Mouse (Mus musculus): ENCODE results near the gene Taar7f. TPM values are rescaled to one million over a fixed set of nuclear protein-coding genes. Genes with fewer than 3 reads are reported as not detected.
"Not testable (repeated sequence)": the region's sequence is repeated elsewhere in the genome, so short reads cannot be mapped to it uniquely, and the experiment has no call there.

Taar7f gene
- polyA plus RNA-seq, 1 experiment from 2014 or later: not detected

DNA sequence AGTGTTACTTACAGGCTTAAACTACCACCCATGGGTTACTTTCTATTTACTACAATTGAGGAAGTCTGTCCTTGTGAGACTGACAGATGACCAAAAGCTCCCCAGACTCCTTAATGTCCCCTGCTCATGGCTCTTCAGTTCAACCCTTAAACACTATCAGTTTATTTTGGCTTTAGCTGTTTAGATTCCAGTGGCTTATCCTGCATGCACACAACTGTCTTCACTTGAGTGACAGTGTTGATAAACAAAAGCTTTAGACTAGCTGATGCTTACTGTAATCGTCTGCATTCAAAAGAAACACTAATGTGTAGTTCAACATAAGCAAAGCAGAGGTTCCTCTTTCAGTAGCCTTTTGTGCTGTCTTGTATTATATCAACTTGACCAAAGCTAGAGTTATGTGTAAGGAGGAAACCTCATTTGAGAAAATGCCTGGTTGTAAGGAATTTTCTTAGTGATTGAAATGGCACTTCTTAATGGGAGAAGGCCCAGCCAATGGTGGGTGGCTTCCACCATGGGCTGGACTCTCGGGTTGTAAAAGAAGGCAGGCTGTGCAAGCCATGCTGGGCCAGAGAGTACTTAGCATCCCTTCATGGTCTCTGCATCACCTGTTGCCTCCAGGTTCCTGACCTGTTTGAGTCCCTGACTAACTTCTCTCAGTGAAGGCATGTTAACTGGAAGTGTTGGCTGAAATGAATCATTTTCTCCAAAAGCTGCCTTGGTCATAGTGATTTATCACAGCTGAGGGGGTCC is 9.0 kb upstream of the Taar7f start:
- H3K27ac ChIP-seq (replicated peaks; ENCODE audit: low read depth, low read length): no peak overlapping the region
- ATAC-seq (ENCODE audit: insufficient number of reproducible peaks, low FRiP score, low TSS enrichment, low read depth) (no peak), DNase-seq (ENCODE audit: low spot score) (no peak)
- no peak overlapping the region for H3K4me3 ChIP-seq (ENCODE audit: low read depth, low read length)
- no peaks in the 10 kb centered on the region for H3K9me3 ChIP-seq (ENCODE audit: control insufficient read depth, low read length)
- 69% methylated on average over 2 of the region's 2 CpGs for WGBS
- H3K27me3 ChIP-seq (ENCODE audit: control insufficient read depth, insufficient read depth, low read length): no peaks in the 10 kb centered on the region
- no peaks in the 10 kb centered on the region for H3K36me3 ChIP-seq (ENCODE audit: control insufficient read depth, insufficient read depth, low read length)
- H3K4me2 ChIP-seq (ENCODE audit: low read depth, severe bottlenecking): no peak overlapping the region
- no peak overlapping the region for H3K9ac ChIP-seq (ENCODE audit: low read length)
- H3K4me1 ChIP-seq (ENCODE audit: control insufficient read depth, insufficient read depth, low read length): no peaks in the 10 kb centered on the region

DNA sequence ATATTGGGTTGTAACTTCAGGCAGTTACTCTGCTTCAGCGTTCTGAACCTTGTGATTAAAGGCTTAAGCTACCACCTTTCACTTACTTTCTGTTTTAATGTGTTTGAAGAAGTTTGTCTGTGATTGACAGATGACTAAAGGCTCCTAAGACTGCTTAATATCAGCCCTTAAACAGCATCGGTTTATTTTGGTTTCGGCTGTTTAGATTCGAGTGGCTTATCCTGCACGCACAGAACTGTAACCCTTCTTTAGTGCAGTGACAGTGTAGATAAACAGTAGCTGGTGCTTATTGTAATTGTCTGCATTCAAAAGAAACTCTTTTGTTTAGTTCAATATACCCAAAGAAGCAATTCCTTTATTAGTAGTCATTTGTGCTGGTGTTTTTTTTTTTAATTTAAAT is 2.7 kb downstream of the Taar7f start:
- H3K36me3 ChIP-seq (ENCODE audit: control insufficient read depth, insufficient read depth, low read length): no peaks in the 10 kb centered on the region
- ATAC-seq (ENCODE audit: insufficient number of reproducible peaks, low FRiP score, low TSS enrichment, low read depth): no peak
- no peak overlapping the region for H3K4me2 ChIP-seq (ENCODE audit: low read depth, severe bottlenecking)
- no peak overlapping the region for H3K4me3 ChIP-seq (ENCODE audit: low read depth, low read length)
- H3K9ac ChIP-seq (ENCODE audit: low read length): no peak overlapping the region
- whole genome bisulfite sequencing: 73% methylated on average over 5 of the region's 5 CpGs
- no peaks in the 10 kb centered on the region for H3K9me3 ChIP-seq (ENCODE audit: control insufficient read depth, low read length)
- no peak overlapping the region for H3K27ac ChIP-seq (replicated peaks; ENCODE audit: low read depth, low read length)
- H3K4me1 ChIP-seq (ENCODE audit: control insufficient read depth, insufficient read depth, low read length): no peaks in the 10 kb centered on the region
- DNase-seq (ENCODE audit: low spot score): no peak
- H3K27me3 ChIP-seq (ENCODE audit: control insufficient read depth, insufficient read depth, low read length): no peaks in the 10 kb centered on the region

GRCm38 (mm10) chr10:24058986-24059385 is 9.7 kb downstream of the Taar7f start:
- Histone ChIP-seq H3K4me3 (ENCODE audit: low read depth, low read length) (no peak overlapping the region), H3K4me2 (ENCODE audit: low read depth, severe bottlenecking) (no peak overlapping the region), H3K27ac (replicated peaks; ENCODE audit: low read depth, low read length) (no peak overlapping the region), H3K4me1 (ENCODE audit: control insufficient read depth, insufficient read depth, low read length) (no peaks in the 10 kb centered on the region), H3K27me3 (ENCODE audit: control insufficient read depth, insufficient read depth, low read length) (no peaks in the 10 kb centered on the region), H3K36me3 (ENCODE audit: control insufficient read depth, insufficient read depth, low read length) (no peaks in the 10 kb centered on the region), H3K9ac (ENCODE audit: low read length) (no peak overlapping the region), H3K9me3 (ENCODE audit: control insufficient read depth, low read length) (no peaks in the 10 kb centered on the region)
- ATAC-seq (ENCODE audit: insufficient number of reproducible peaks, low FRiP score, low TSS enrichment, low read depth) (no peak), DNase-seq (ENCODE audit: low spot score) (no peak)
- 83% methylated on average over 3 of the region's 3 CpGs for WGBS

GRCm38 (mm10) chr10:24074751-24075150 is 25.4 kb downstream of the Taar7f start:
- DNase-seq (ENCODE audit: low spot score); H3K9me3 ChIP-seq (ENCODE audit: control insufficient read depth, low read length); H3K4me1 ChIP-seq (ENCODE audit: control insufficient read depth, insufficient read depth, low read length); H3K27ac ChIP-seq (replicated peaks; ENCODE audit: low read depth, low read length); H3K9ac ChIP-seq (ENCODE audit: low read length); ATAC-seq (ENCODE audit: insufficient number of reproducible peaks, low FRiP score, low TSS enrichment, low read depth); H3K4me3 ChIP-seq (ENCODE audit: low read depth, low read length); H3K4me2 ChIP-seq (ENCODE audit: low read depth, severe bottlenecking); H3K36me3 ChIP-seq (ENCODE audit: control insufficient read depth, insufficient read depth, low read length); H3K27me3 ChIP-seq (ENCODE audit: control insufficient read depth, insufficient read depth, low read length): not testable (repeated sequence)
- 60% methylated on average over 2 of the region's 2 CpGs for WGBS

DNA sequence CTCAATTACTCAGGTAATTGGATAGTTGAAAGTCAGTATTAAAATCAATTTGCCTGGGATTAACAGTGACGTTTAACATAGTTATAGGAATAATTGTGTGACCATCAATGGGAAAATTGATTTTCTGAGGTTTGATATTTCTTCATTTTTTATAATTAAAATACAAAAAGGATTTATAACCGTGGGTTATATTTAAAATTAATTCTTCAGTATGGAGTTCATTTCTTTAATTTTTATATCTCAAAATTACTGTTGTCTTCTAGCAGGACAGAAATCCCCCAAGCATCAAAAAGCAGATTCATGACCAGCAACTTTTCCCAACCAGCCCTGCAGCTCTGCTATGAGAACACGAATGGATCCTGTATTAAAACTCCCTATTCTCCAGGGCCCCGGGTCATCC is 26.9 kb downstream of the Taar7f start, which contains the start of gene Taar8a:
Gene Taar8a, plus strand, starts transcription at position 301 of the 400 bp plus-strand sequence.
- H3K4me2 ChIP-seq (ENCODE audit: low read depth, severe bottlenecking); ATAC-seq (ENCODE audit: insufficient number of reproducible peaks, low FRiP score, low TSS enrichment, low read depth); H3K36me3 ChIP-seq (ENCODE audit: control insufficient read depth, insufficient read depth, low read length); H3K4me3 ChIP-seq (ENCODE audit: low read depth, low read length); DNase-seq (ENCODE audit: low spot score); H3K9ac ChIP-seq (ENCODE audit: low read length); H3K27me3 ChIP-seq (ENCODE audit: control insufficient read depth, insufficient read depth, low read length); H3K9me3 ChIP-seq (ENCODE audit: control insufficient read depth, low read length); H3K4me1 ChIP-seq (ENCODE audit: control insufficient read depth, insufficient read depth, low read length); H3K27ac ChIP-seq (replicated peaks; ENCODE audit: low read depth, low read length): not testable (repeated sequence)
- 79% methylated on average over 2 of the region's 4 CpGs for WGBS

DNA sequence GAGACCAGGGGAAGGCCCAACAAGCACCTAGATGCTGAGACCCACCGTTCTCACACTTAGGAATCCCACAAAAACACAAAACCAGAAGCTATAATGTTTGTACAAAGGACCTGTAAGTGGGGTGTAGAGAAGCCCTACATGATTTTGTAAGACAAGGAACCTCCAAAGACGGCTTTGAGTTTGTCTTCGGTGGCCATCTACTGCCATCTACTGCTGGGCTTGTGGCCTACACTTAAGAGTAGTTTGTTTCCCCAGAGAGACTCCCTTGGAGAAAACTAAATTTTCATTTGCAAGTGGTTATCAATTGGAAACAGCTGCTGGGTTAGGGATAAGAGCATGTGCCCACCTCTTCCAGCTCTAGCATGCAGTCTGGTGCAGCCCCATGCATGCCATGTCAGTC is 30.9 kb downstream of the Taar7f start:
- WGBS: 39% methylated on average over 3 of the region's 3 CpGs
- ATAC-seq (ENCODE audit: insufficient number of reproducible peaks, low FRiP score, low TSS enrichment, low read depth): no peak
- Histone ChIP-seq H3K27ac (replicated peaks; ENCODE audit: low read depth, low read length) (no peak overlapping the region), H3K9me3 (ENCODE audit: control insufficient read depth, low read length) (no peaks in the 10 kb centered on the region), H3K4me3 (ENCODE audit: low read depth, low read length) (no peak overlapping the region), H3K4me1 (ENCODE audit: control insufficient read depth, insufficient read depth, low read length) (no peaks in the 10 kb centered on the region), H3K27me3 (ENCODE audit: control insufficient read depth, insufficient read depth, low read length) (no peaks in the 10 kb centered on the region), H3K4me2 (ENCODE audit: low read depth, severe bottlenecking) (no peak overlapping the region), H3K36me3 (ENCODE audit: control insufficient read depth, insufficient read depth, low read length) (no peaks in the 10 kb centered on the region), H3K9ac (ENCODE audit: low read length) (no peak overlapping the region)
- peak; percentile 44 for DNase-seq (ENCODE audit: low spot score)

- 82% methylated on average over 5 of the region's 5 CpGs for WGBS
- H3K4me1 ChIP-seq (ENCODE audit: control insufficient read depth, insufficient read depth, low read length): no peaks in the 10 kb centered on the region
- H3K9ac ChIP-seq (ENCODE audit: low read length): no peak overlapping the region
- no peak overlapping the region for H3K4me3 ChIP-seq (ENCODE audit: low read depth, low read length)
- DNase-seq (ENCODE audit: low spot score): no peak
- no peaks in the 10 kb centered on the region for H3K27me3 ChIP-seq (ENCODE audit: control insufficient read depth, insufficient read depth, low read length)
- no peaks in the 10 kb centered on the region for H3K36me3 ChIP-seq (ENCODE audit: control insufficient read depth, insufficient read depth, low read length)
- no peaks in the 10 kb centered on the region for H3K9me3 ChIP-seq (ENCODE audit: control insufficient read depth, low read length)
- no peak overlapping the region for H3K27ac ChIP-seq (replicated peaks; ENCODE audit: low read depth, low read length)
- no peak for ATAC-seq (ENCODE audit: insufficient number of reproducible peaks, low FRiP score, low TSS enrichment, low read depth)
- H3K4me2 ChIP-seq (ENCODE audit: low read depth, severe bottlenecking): no peak overlapping the region
Observed at GRCm38 (mm10) chr10:24085936-24086335, 36.6 kb downstream of the Taar7f start.

GRCm38 (mm10) chr10:24086555-24086954 is 37.2 kb downstream of the Taar7f start:
- no peaks in the 10 kb centered on the region for H3K4me1 ChIP-seq (ENCODE audit: control insufficient read depth, insufficient read depth, low read length)
- H3K27ac ChIP-seq (replicated peaks; ENCODE audit: low read depth, low read length): no peak overlapping the region
- no peak for ATAC-seq (ENCODE audit: insufficient number of reproducible peaks, low FRiP score, low TSS enrichment, low read depth)
- H3K36me3 ChIP-seq (ENCODE audit: control insufficient read depth, insufficient read depth, low read length): no peaks in the 10 kb centered on the region
- H3K9ac ChIP-seq (ENCODE audit: low read length): no peak overlapping the region
- H3K4me2 ChIP-seq (ENCODE audit: low read depth, severe bottlenecking): no peak overlapping the region
- WGBS: 92% methylated on average over 5 of the region's 5 CpGs
- no peak for DNase-seq (ENCODE audit: low spot score)
- H3K9me3 ChIP-seq (ENCODE audit: control insufficient read depth, low read length): no peaks in the 10 kb centered on the region
- no peak overlapping the region for H3K4me3 ChIP-seq (ENCODE audit: low read depth, low read length)
- H3K27me3 ChIP-seq (ENCODE audit: control insufficient read depth, insufficient read depth, low read length): no peaks in the 10 kb centered on the region

GRCm38 (mm10) chr10:24087168-24087567 is 37.9 kb downstream of the Taar7f start:
- 91% methylated on average over 2 of the region's 2 CpGs for WGBS
- Histone ChIP-seq H3K27ac (replicated peaks; ENCODE audit: low read depth, low read length) (no peak overlapping the region), H3K4me2 (ENCODE audit: low read depth, severe bottlenecking) (no peak overlapping the region), H3K4me3 (ENCODE audit: low read depth, low read length) (no peak overlapping the region), H3K9me3 (ENCODE audit: control insufficient read depth, low read length) (no peaks in the 10 kb centered on the region), H3K9ac (ENCODE audit: low read length) (no peak overlapping the region), H3K36me3 (ENCODE audit: control insufficient read depth, insufficient read depth, low read length) (no peaks in the 10 kb centered on the region), H3K27me3 (ENCODE audit: control insufficient read depth, insufficient read depth, low read length) (no peaks in the 10 kb centered on the region), H3K4me1 (ENCODE audit: control insufficient read depth, insufficient read depth, low read length) (no peaks in the 10 kb centered on the region)
- DNase-seq (ENCODE audit: low spot score) (no peak), ATAC-seq (ENCODE audit: insufficient number of reproducible peaks, low FRiP score, low TSS enrichment, low read depth) (no peak)

Measured in limb, embryonic 11.5 days (tissue).